7 mouse cellular contexts compared by ENCODE assay signal in genomic region chr16:10969944-10970343, GRCm38 (mm10).
DNase-seq lines count a peak whose midpoint lies in the region; ATAC-seq and TF ChIP-seq lines count a peak whose summit lies in the region.
"Not testable (repeated sequence)": the region's sequence is repeated elsewhere in the genome, so short reads cannot be mapped to it uniquely, and the experiment has no call there.

No protein-coding gene starts in this region.

- not testable (repeated sequence) for TF ChIP-seq EP300 in ES-Bruce4 (IDR thresholded peaks at IDR 0.05; ENCODE audit: insufficient read depth, low read depth, low read length); liver, embryonic 14.5 days (IDR thresholded peaks at IDR 0.05; ENCODE audit: low read depth); stomach, postnatal 0 days (optimal IDR thresholded peaks at IDR 0.05)

- not testable (repeated sequence) for H3K4me3 ChIP-seq in ES-Bruce4 (ENCODE audit: low read depth, low read length); bone marrow macrophage, adult 2 months (ENCODE audit: insufficient read depth, low read length); heart, embryonic 13.5 days; kidney, postnatal 0 days (replicated peaks; ENCODE audit: low read depth, low read length); liver, embryonic 14.5 days (ENCODE audit: insufficient read depth in 1 of 2, low read depth in 2 of 2, low read length in 2 of 2); macrophage (ENCODE audit: inconsistent target); stomach, postnatal 0 days (ENCODE audit: low read depth, low read length)

- TF ChIP-seq CTCF in ES-Bruce4 (IDR thresholded peaks at IDR 0.05; ENCODE audit: low read depth, low read length), result peak; percentile 14
- TF ChIP-seq CTCF in bone marrow macrophage, adult 2 months (IDR thresholded peaks at IDR 0.05; ENCODE audit: low read depth, low read length), result not testable (repeated sequence)
- peak; percentile 45; the same call in 1 of the 2 replicates for TF ChIP-seq CTCF in kidney, postnatal 0 days (IDR thresholded peaks at IDR 0.05; ENCODE audit: low read depth)
- peak; percentile 38 for TF ChIP-seq CTCF in liver, embryonic 14.5 days (IDR thresholded peaks at IDR 0.05; ENCODE audit: low read depth)
- peak; percentile 40 for TF ChIP-seq CTCF in stomach, postnatal 0 days (IDR thresholded peaks at IDR 0.05; ENCODE audit: low read depth)

- not testable (repeated sequence) for H3K36me3 ChIP-seq in ES-Bruce4 (ENCODE audit: control insufficient read depth, insufficient read depth, low read length, poor library complexity, severe bottlenecking); kidney, postnatal 0 days (ENCODE audit: insufficient read depth, low read length); liver, embryonic 14.5 days (replicated peaks; ENCODE audit: control insufficient read depth, insufficient read depth, low read depth); stomach, postnatal 0 days (ENCODE audit: control insufficient read depth, insufficient read depth, low read length)
- peaks cover 31% of the 10 kb centered on the region for H3K36me3 ChIP-seq in heart, embryonic 13.5 days
- H3K36me3 ChIP-seq in macrophage (ENCODE audit: inconsistent target), result peaks cover 57% of the 10 kb centered on the region

- H3K4me1 ChIP-seq in ES-Bruce4 (ENCODE audit: control insufficient read depth, insufficient read depth, low read length); stomach, postnatal 0 days (replicated peaks; ENCODE audit: control insufficient read depth, insufficient read depth): not testable (repeated sequence)
- peaks cover 75% of the 10 kb centered on the region for H3K4me1 ChIP-seq in bone marrow macrophage, adult 2 months (ENCODE audit: control insufficient read depth, insufficient read depth, low read length)
- peaks cover 26% of the 10 kb centered on the region for H3K4me1 ChIP-seq in heart, embryonic 13.5 days
- peaks cover 12% of the 10 kb centered on the region; the same call in 1 of the 2 replicates for H3K4me1 ChIP-seq in kidney, postnatal 0 days (replicated peaks; ENCODE audit: insufficient read depth, low read length)
- H3K4me1 ChIP-seq in liver, embryonic 14.5 days (replicated peaks; ENCODE audit: control insufficient read depth in 2 of 2, insufficient read depth in 2 of 2, low read length in 1 of 2), result peaks cover 0 to 17% of the 10 kb centered on the region in 2 experiments; a peak in 2 of 4 replicates

- peaks cover 100% of the 10 kb centered on the region for H3K79me2 ChIP-seq in macrophage (ENCODE audit: inconsistent target)

- TF ChIP-seq POLR2A in ES-Bruce4 (IDR thresholded peaks at IDR 0.05; ENCODE audit: insufficient read depth, low read length); bone marrow macrophage, adult 2 months (IDR thresholded peaks at IDR 0.05; ENCODE audit: borderline replicate concordance, low read depth, low read length): not testable (repeated sequence)

- WGBS in heart, embryonic 13.5 days, result 71% methylated on average over 1 of the region's 1 CpGs
- 79% methylated on average over 1 of the region's 1 CpGs for WGBS in kidney, postnatal 0 days
- 38% methylated on average over 1 of the region's 1 CpGs for WGBS in liver, embryonic 14.5 days (ENCODE audit: insufficient replicate concordance)
- WGBS in macrophage (ENCODE audit: missing documents), result 22% methylated on average over 1 of the region's 1 CpGs
- 91% methylated on average over 1 of the region's 1 CpGs for WGBS in stomach, postnatal 0 days

- not testable (repeated sequence) for H3K27me3 ChIP-seq in ES-Bruce4 (ENCODE audit: control insufficient read depth, insufficient read depth, low read length, poor library complexity, severe bottlenecking); heart, embryonic 13.5 days (replicated peaks); kidney, postnatal 0 days (ENCODE audit: insufficient read depth, low read length); liver, embryonic 14.5 days (ENCODE audit: control insufficient read depth, insufficient read depth, low read length); stomach, postnatal 0 days (ENCODE audit: control insufficient read depth, insufficient read depth, low read length)

- H3K4me2 ChIP-seq in heart, embryonic 13.5 days; kidney, postnatal 0 days (ENCODE audit: low read length); liver, embryonic 14.5 days (ENCODE audit: low read depth); stomach, postnatal 0 days (replicated peaks; ENCODE audit: low read depth): not testable (repeated sequence)

- not testable (repeated sequence) for H3K27ac ChIP-seq in ES-Bruce4 (ENCODE audit: insufficient read depth, low read length); kidney, postnatal 0 days; liver, embryonic 14.5 days; stomach, postnatal 0 days (replicated peaks)
- H3K27ac ChIP-seq in bone marrow macrophage, adult 2 months (ENCODE audit: insufficient read depth, low read depth, low read length), result peak overlapping the region; percentile 10; the same call in 1 of the 2 replicates
- 0 out of 2 replicates have a peak overlapping the region, but pooled peaks have one; percentile 1 for H3K27ac ChIP-seq in heart, embryonic 13.5 days (replicated peaks)
- H3K27ac ChIP-seq in macrophage, result peak overlapping the region; percentile 45

- DNase-seq in kidney, postnatal 0 days (ENCODE audit: low spot score); liver, embryonic 14.5 days (ENCODE audit: low read depth in 3 of 3, low spot score in 3 of 3); stomach, postnatal 0 days (ENCODE audit: low spot score): not testable (repeated sequence)

- not testable (repeated sequence) for ATAC-seq in heart, embryonic 13.5 days (ENCODE audit: extremely low read depth, insufficient number of reproducible peaks, low FRiP score, low TSS enrichment); liver, embryonic 14.5 days (ENCODE audit: insufficient read depth); stomach, postnatal 0 days (ENCODE audit: low FRiP score, low TSS enrichment)
- ATAC-seq in kidney, postnatal 0 days (replicated peaks; ENCODE audit: low FRiP score, low read depth), result 0 out of 2 replicates have a peak, but pooled peaks have one; percentile 5

- H3K9me3 ChIP-seq in ES-Bruce4 (replicated peaks; ENCODE audit: control insufficient read depth, insufficient read depth, low read length, poor library complexity, severe bottlenecking); heart, embryonic 13.5 days; kidney, postnatal 0 days (replicated peaks; ENCODE audit: low read length); liver, embryonic 14.5 days (ENCODE audit: control insufficient read depth, low read length); stomach, postnatal 0 days (ENCODE audit: control insufficient read depth, low read length): not testable (repeated sequence)

- H3K9ac ChIP-seq in ES-Bruce4 (ENCODE audit: low read depth, poor library complexity, severe bottlenecking); heart, embryonic 13.5 days; kidney, postnatal 0 days (ENCODE audit: low read depth, low read length); liver, embryonic 14.5 days (replicated peaks); stomach, postnatal 0 days (ENCODE audit: low read length): not testable (repeated sequence)
